Mouse (Mus musculus) bone marrow macrophage, adult 2 months (primary cell): ENCODE measurements at regions not wholly inside any gene's neighbourhood (a gene's known extent, or its start where the extent isn't known, plus 50 kb on each side); places are given as distances from the start of the nearest gene placed in this dataset.

ENCODE experiments used
- CTCF ChIP-seq: IDR thresholded peaks from 2 replicates; pipeline ENCODE4 v1.5.1; 2012; ENCODE audit warnings: low read depth, mild to moderate bottlenecking, low read length, moderate library complexity
- POLR2A ChIP-seq: IDR thresholded peaks from 2 replicates; pipeline ENCODE4 v1.6.1; 2012; ENCODE audit warnings: mild to moderate bottlenecking, low read depth, low read length, borderline replicate concordance

DNA sequence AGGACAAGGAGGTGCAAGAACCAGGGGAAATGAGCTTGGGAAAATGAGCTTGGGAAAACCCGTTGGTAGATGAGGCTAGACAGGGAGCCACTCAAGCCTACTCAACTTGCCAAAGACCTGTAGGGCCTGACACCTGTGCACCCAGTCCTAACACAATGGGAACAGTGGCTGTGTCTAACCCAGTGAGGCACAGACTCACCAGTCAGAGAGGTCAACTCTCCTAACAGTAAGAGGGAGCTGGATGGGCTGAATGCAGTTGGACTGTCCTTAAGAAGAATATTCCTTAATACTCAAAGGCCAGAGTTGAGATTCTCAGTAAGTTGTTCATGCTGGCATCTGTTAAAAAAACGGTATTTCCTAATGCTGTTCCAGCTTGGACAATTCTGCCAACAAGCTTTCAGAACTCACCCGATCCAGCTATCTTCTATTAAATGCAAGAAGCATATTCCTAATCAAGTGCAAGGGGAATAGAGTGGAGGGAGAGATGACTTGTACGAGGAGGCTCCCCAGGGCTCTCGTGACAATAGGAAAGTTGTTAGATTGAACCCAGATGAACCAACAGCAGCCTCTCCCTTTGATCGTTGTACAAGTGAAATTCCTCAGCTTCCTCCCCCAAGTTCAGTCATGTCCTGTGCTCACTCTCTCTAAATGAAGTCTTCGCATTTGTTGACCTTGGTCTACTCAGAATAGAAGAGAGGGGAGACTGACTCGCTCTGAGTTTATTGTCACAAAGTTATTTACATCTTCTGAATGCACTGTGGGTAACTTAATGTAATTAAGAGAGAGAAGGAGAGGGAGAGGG is 187.2 kb downstream of the Cdca7 start:
- TF ChIP-seq CTCF, result no peak
- TF ChIP-seq POLR2A, result no peak
